ENCODE assay signal across 9 mouse cellular contexts in genomic region chr17:25363726-25364125, GRCm38 (mm10). TPM values are rescaled to one million over a fixed set of nuclear protein-coding genes. Genes with fewer than 3 reads are reported as not detected.
A peak's percentile ranks its signal among the peaks of the same experiment; 100 is the strongest.
DNase-seq lines count a peak whose midpoint lies in the region; ATAC-seq lines count a peak whose summit lies in the region.
"Had no signal": no experiment of that assay in that cellular context is flagged by ENCODE, and none has a peak within 500 bp of the region (broad histone marks: within the 10 kb centered on the region; RNA-seq: fewer than 3 reads in every experiment).

No protein-coding gene starts in this region.

- 6% methylated on average over 1 of the region's 1 CpGs for WGBS in midbrain, embryonic 14.5 days
- WGBS in midbrain, embryonic 13.5 days = 13% methylated on average over 1 of the region's 1 CpGs

- H3K9me3 ChIP-seq in midbrain, embryonic 14.5 days (ENCODE audit: control insufficient read depth, low read length) = no peaks in the 10 kb centered on the region
- no peaks in the 10 kb centered on the region for H3K9me3 ChIP-seq in midbrain, embryonic 13.5 days

- ATAC-seq in midbrain, embryonic 14.5 days (ENCODE audit: low FRiP score, low TSS enrichment) = no peak
- no peak for ATAC-seq in midbrain, embryonic 13.5 days

- no peak overlapping the region for H3K4me3 ChIP-seq in midbrain, embryonic 14.5 days (replicated peaks; ENCODE audit: low read depth, low read length)
- H3K4me3 ChIP-seq in midbrain, embryonic 13.5 days (replicated peaks) = no peak overlapping the region

- H3K27me3 ChIP-seq in midbrain, embryonic 14.5 days (ENCODE audit: control insufficient read depth, insufficient read depth, low read length) = no peaks in the 10 kb centered on the region
- no peaks in the 10 kb centered on the region for H3K27me3 ChIP-seq in midbrain, embryonic 13.5 days

- DNase-seq in gastrocnemius, adult 18-20 months (ENCODE audit: low spot score) = peak; percentile 17
- DNase-seq in gastrocnemius, postnatal 25 days = no peak
- peak; percentile 41 for DNase-seq in midbrain, embryonic 14.5 days
- DNase-seq in adipocyte (ENCODE audit: low spot score) = peak; percentile 65
- peak; percentile 55 for DNase-seq in embryo, embryonic 9.5 days (ENCODE audit: extremely low spot score)
- DNase-seq in lung, postnatal 10 days = peak; percentile 51
- peak; percentile 77 for DNase-seq in thymus, postnatal 4 days

- H3K36me3 ChIP-seq in midbrain, embryonic 14.5 days (ENCODE audit: control insufficient read depth, insufficient read depth, low read length) = no peaks in the 10 kb centered on the region
- H3K36me3 ChIP-seq in midbrain, embryonic 13.5 days = no peaks in the 10 kb centered on the region

- no peaks in the 10 kb centered on the region for H3K4me1 ChIP-seq in midbrain, embryonic 14.5 days (ENCODE audit: control insufficient read depth, insufficient read depth, low read length)
- H3K4me1 ChIP-seq in midbrain, embryonic 13.5 days (replicated peaks) = no peaks in the 10 kb centered on the region

- no peak overlapping the region for H3K4me2 ChIP-seq in midbrain, embryonic 14.5 days (ENCODE audit: low read length)
- H3K4me2 ChIP-seq in midbrain, embryonic 13.5 days (replicated peaks) = no peak overlapping the region

- no peak overlapping the region for H3K9ac ChIP-seq in midbrain, embryonic 14.5 days (replicated peaks; ENCODE audit: low read length)
- no peak overlapping the region for H3K9ac ChIP-seq in midbrain, embryonic 13.5 days (replicated peaks)

- no peak overlapping the region for H3K27ac ChIP-seq in midbrain, embryonic 14.5 days (replicated peaks; ENCODE audit: low read depth, low read length)
- no peak overlapping the region for H3K27ac ChIP-seq in midbrain, embryonic 13.5 days

RNA-seq across cellular contexts. Expression of gene Tpsb2, which starts 2.4 kb away (rescaled TPM):
- total RNA-seq in gastrocnemius, adult 18-20 months (2021) = 1 to 10 TPM; 4.7 to 5.8 TPM
- 1 to 10 TPM; 3.4 to 7.6 TPM for total RNA-seq in gastrocnemius, postnatal 25 days (2021)
- 0.20 TPM in 1 of 2 replicates, not detected in the other for polyA plus RNA-seq in midbrain, embryonic 14.5 days (2014; fragmentation: Nextera tagmentation; extraction: Ambion mirVana)
- not detected in 2 replicates for polyA plus RNA-seq in midbrain, embryonic 13.5 days (2015; fragmentation: Nextera tagmentation; extraction: Ambion mirVana)
- total RNA-seq: left cerebral cortex, adult 8-10 months had no signal

RNA-seq across cellular contexts. Expression of gene Tpsg1, which starts 5.3 kb away (rescaled TPM):
- total RNA-seq in gastrocnemius, adult 18-20 months (2021) = under 1 TPM; 0.30 to 0.31 TPM
- not detected for total RNA-seq in gastrocnemius, postnatal 25 days (2021)
- polyA plus RNA-seq in midbrain, embryonic 14.5 days (2014; fragmentation: Nextera tagmentation; extraction: Ambion mirVana) = 0.61 and 1.2 TPM in 2 replicates
- 1.1 TPM in 1 of 2 replicates, not detected in the other for polyA plus RNA-seq in midbrain, embryonic 13.5 days (2015; fragmentation: Nextera tagmentation; extraction: Ambion mirVana)
- total RNA-seq: left cerebral cortex, adult 8-10 months had no signal

RNA-seq across cellular contexts. Expression of gene Tpsab1, which starts 18.4 kb away (rescaled TPM):
- 1 to 10 TPM; 2.0 to 3.4 TPM for total RNA-seq in gastrocnemius, adult 18-20 months (2021)
- 1 to 10 TPM; 1.3 to 3.1 TPM for total RNA-seq in gastrocnemius, postnatal 25 days (2021)
- polyA plus RNA-seq in midbrain, embryonic 14.5 days (2014; fragmentation: Nextera tagmentation; extraction: Ambion mirVana) = not detected in 2 replicates
- not detected in 2 replicates for polyA plus RNA-seq in midbrain, embryonic 13.5 days (2015; fragmentation: Nextera tagmentation; extraction: Ambion mirVana)
- total RNA-seq: left cerebral cortex, adult 8-10 months had no signal

RNA-seq across cellular contexts. Expression of gene Prss29, which starts 45.3 kb away (rescaled TPM):
- not detected for total RNA-seq in gastrocnemius, adult 18-20 months (2021)
- total RNA-seq in gastrocnemius, postnatal 25 days (2021) = not detected
- not detected in 2 replicates for polyA plus RNA-seq in midbrain, embryonic 14.5 days (2014; fragmentation: Nextera tagmentation; extraction: Ambion mirVana)
- not detected in 2 replicates for polyA plus RNA-seq in midbrain, embryonic 13.5 days (2015; fragmentation: Nextera tagmentation; extraction: Ambion mirVana)
- total RNA-seq: left cerebral cortex, adult 8-10 months had no signal

RNA-seq across cellular contexts. Expression of gene Prss28, which starts 55.3 kb away (rescaled TPM):
- not detected for total RNA-seq in gastrocnemius, adult 18-20 months (2021)
- not detected for total RNA-seq in gastrocnemius, postnatal 25 days (2021)
- not detected in 2 replicates for polyA plus RNA-seq in midbrain, embryonic 14.5 days (2014; fragmentation: Nextera tagmentation; extraction: Ambion mirVana)
- not detected in 2 replicates for polyA plus RNA-seq in midbrain, embryonic 13.5 days (2015; fragmentation: Nextera tagmentation; extraction: Ambion mirVana)
- total RNA-seq: left cerebral cortex, adult 8-10 months had no signal
